Mouse (Mus musculus): ENCODE data around the gene Zfp296. TPM values are rescaled to one million over a fixed set of nuclear protein-coding genes. Genes with fewer than 3 reads are reported as not detected.
"Not testable (repeated sequence)": the region's sequence is repeated elsewhere in the genome, so short reads cannot be mapped to it uniquely, and the experiment has no call there.

Gene Zfp296
- polyA plus RNA-seq, 1 experiment from 2014 or later: 2.6 TPM

DNA sequence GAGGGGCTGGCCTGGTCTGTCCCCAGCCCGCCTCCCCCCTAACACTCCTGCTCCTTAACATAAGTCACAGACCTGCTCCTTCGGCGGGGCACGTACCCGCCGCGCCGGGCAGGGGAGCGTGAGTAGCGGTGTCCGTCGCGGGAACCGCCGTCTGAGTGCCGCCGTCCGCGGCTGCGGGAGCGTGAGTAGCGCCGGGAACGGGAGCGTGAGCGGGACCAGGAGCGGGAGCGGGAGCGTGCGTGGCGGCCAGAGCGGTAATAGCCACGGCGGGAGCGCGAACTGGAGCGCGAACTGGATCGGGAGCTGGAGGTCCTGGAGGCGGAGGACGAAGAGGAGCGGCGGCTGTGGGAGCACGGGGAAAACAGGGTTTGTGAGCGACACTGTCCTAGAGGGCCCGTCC lies 9.2 kb downstream of the Zfp296 start:
- H3K4me2 ChIP-seq: no peak overlapping the region
- WGBS: 83% methylated on average over 46 of the region's 46 CpGs
- ATAC-seq (ENCODE audit: insufficient read depth, low FRiP score, low read depth): no peak

DNA sequence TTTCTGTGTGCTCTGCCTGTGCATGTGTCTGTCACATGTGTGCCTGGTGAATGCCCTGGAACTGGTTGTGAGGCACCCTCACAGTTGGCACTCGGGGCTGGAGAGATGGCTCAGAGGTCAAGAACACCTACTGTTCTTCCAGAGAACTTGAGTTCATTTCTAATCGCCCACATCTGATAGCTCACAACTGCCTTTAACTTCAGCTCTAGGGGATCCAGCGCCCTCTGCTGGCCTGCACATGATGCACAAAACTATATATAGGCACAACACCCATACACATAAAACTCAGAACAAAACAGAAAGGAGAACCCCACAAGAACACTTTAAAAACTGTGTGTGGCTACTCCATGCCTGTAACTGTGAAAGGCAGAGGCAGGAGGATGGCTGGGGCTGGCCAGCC lies 12.1 kb downstream of the Zfp296 start:
- 52% methylated on average over 3 of the region's 3 CpGs for WGBS
- Histone ChIP-seq H3K4me2 (no peak overlapping the region), H3K4me1 (no peaks in the 10 kb centered on the region), H3K9me3 (no peaks in the 10 kb centered on the region), H3K27me3 (replicated peaks) (no peaks in the 10 kb centered on the region), H3K9ac (no peak overlapping the region), H3K4me3 (replicated peaks) (no peak overlapping the region), H3K27ac (no peak overlapping the region), H3K36me3 (peaks cover 85% of the 10 kb centered on the region)
- ATAC-seq (ENCODE audit: insufficient read depth, low FRiP score, low read depth): no peak

More for the DNA sequence above, 9.2 kb downstream of the Zfp296 start:
- no peaks in the 10 kb centered on the region for H3K4me1 ChIP-seq
- no peaks in the 10 kb centered on the region for H3K27me3 ChIP-seq (replicated peaks)
- H3K27ac ChIP-seq: no peak overlapping the region
- H3K4me3 ChIP-seq (replicated peaks): no peak overlapping the region
- H3K9ac ChIP-seq: no peak overlapping the region
- peaks cover 86% of the 10 kb centered on the region for H3K36me3 ChIP-seq
- no peaks in the 10 kb centered on the region for H3K9me3 ChIP-seq

DNA sequence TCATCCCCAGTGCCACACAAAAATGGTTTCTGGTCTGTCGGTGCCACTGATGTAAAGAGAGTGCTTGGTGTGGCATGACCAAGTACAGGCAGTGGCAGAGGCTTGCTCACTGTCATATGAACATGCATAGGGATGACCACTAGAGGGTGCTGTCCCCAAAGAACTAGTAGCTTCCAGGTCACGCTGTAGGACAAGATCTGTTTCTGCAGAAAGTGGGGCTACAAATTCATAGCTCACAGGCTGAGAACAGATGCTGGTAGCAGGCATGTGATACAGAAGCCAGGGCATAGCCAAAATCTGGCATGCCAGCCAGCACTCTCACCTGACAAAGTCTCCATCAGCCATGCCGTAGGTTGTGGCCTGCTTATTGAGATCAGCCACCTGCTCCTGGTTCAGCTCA lies 12.8 kb downstream of the Zfp296 start:
- Histone ChIP-seq H3K4me2 (no peak overlapping the region), H3K9ac (no peak overlapping the region), H3K27ac (no peak overlapping the region), H3K36me3 (peaks cover 81% of the 10 kb centered on the region), H3K4me1 (no peaks in the 10 kb centered on the region), H3K27me3 (replicated peaks) (no peaks in the 10 kb centered on the region), H3K9me3 (no peaks in the 10 kb centered on the region), H3K4me3 (replicated peaks) (no peak overlapping the region)
- ATAC-seq (ENCODE audit: insufficient read depth, low FRiP score, low read depth): no peak
- WGBS: 47% methylated on average over 3 of the region's 3 CpGs

DNA sequence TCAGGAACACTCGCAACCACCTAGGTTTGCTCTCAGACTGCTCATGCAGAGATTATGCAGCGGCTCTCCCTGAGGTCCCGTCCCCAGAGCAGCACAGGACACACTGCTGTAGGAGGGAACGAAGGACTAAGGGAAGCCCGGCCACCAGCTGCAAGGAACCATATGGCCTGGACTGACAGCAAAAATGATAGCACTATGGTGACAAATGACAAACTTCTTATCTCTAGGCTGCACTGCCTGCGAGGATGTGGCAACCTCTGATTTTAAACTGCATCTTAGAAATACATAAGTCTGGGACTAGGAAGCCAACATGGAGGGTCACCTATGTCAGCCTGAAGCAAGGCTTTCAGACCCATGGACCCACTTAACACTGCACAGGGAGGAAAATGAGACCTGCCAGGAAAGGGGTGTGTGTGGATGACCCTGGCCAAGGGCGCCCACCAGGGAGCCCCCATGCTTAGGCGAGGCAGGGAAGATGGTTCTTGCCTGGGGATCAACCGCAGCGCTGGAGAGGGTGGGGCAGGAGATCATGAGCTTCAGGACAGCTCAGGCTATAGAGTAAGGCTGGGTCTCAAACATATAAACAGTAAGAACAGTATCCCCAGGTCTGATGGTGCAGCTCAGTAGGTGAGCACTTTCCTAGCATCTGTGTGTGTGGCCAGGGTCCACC lies 16.1 kb downstream of the Zfp296 start:
- no peaks in the 10 kb centered on the region for H3K4me1 ChIP-seq
- H3K27me3 ChIP-seq (replicated peaks): no peaks in the 10 kb centered on the region
- H3K4me2 ChIP-seq: no peak overlapping the region
- no peaks in the 10 kb centered on the region for H3K9me3 ChIP-seq
- no peak overlapping the region for H3K9ac ChIP-seq
- no peak overlapping the region for H3K27ac ChIP-seq
- WGBS: 84% methylated on average over 10 of the region's 10 CpGs
- peaks cover 72% of the 10 kb centered on the region for H3K36me3 ChIP-seq
- H3K4me3 ChIP-seq (replicated peaks): no peak overlapping the region
- ATAC-seq (ENCODE audit: insufficient read depth, low FRiP score, low read depth): no peak

DNA sequence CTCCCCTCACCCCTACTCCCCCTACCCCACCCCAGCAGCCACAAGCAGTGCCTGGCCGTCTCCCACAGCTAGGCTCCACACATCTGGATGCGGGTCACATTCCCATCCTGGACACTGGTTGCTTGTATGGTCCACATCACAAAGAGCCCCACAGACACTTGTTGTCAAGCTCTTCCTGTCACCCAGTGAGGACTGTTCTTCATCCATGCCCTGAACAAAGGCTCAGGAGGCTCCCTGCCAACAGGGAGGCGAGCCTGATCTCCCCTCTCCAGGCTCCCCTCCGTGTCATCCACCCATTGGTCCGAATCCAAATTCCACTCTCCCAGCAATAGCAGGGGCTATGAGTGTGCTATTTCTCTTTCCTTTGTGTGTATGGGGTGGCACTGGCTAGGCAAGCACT lies 23.5 kb downstream of the Zfp296 start:
- Histone ChIP-seq H3K9ac (no peak overlapping the region), H3K36me3 (peaks cover 22% of the 10 kb centered on the region; the same call in 1 of the 2 replicates), H3K9me3 (no peaks in the 10 kb centered on the region), H3K27ac (no peak overlapping the region), H3K27me3 (replicated peaks) (no peaks in the 10 kb centered on the region), H3K4me2 (no peak overlapping the region), H3K4me1 (peaks cover 21% of the 10 kb centered on the region), H3K4me3 (replicated peaks) (no peak overlapping the region)
- 69% methylated on average over 5 of the region's 5 CpGs for WGBS
- no peak for ATAC-seq (ENCODE audit: insufficient read depth, low FRiP score, low read depth)

DNA sequence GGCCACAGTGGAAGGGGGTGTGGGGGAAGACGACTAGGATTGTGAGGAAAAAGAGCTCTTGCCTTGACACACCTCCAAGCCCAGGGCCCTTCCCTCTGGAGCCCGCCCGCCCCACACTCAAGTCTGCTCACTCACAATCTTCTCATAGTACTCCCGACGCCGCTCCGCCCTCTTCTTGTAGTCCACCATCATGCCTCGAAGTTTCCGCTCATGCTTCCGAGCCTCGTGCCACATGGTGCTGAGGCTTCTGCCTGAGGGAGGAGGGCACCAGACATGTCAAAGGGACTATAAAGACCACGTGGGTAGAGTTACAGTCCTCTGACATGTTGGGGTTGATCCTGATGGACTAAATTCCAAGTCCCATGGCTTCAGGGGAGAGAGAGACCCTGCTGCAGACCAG lies 26.0 kb downstream of the Zfp296 start:
- Histone ChIP-seq H3K9ac (peak overlapping the region; percentile 100; the same call in 1 of the 2 replicates), H3K27me3 (replicated peaks) (no peaks in the 10 kb centered on the region), H3K9me3 (no peaks in the 10 kb centered on the region), H3K27ac (no peak overlapping the region), H3K4me1 (peaks cover 21% of the 10 kb centered on the region), H3K36me3 (peaks cover 10% of the 10 kb centered on the region; the same call in 1 of the 2 replicates), H3K4me3 (replicated peaks) (peak overlapping the region; percentile 100), H3K4me2 (peak overlapping the region; percentile 72)
- no peak for ATAC-seq (ENCODE audit: insufficient read depth, low FRiP score, low read depth)
- WGBS: 79% methylated on average over 12 of the region's 12 CpGs

DNA sequence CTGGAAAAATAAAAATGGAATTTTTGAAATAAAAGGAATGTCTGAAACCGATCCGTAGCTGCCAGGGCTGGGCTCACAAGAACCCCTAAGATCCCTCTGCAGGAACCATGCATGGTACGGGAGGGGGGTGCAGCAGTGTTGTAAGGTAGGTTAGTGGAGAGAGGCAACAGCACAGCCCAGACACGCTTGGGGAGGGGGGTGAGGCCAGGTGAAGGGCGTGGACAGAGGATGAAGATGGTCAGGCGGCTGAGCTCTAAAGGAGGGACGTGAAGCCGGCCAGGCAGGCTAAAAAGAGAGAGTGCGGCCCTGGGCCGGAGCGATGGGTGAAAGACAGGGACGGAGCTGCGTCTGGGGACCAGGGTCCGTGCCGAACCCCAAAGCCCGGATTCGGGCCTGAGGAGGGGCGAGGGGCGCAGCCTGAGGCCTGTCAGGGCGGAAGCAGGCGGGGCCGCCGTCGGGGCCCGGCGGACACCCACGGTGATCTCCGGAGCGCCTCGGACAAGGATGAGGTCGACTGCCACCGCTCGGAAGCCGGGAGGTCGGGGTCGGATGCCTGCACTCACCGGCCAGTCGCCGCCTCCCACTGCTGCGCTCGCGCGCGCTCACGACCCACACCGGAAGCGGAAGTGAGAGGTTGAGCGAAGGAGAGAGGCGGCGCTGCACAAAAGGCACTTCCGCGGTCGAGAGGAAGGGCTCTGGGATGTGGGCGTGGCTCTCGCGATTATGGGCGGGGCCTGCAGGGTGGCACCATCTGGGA lies 26.9 kb downstream of the Zfp296 start, which contains the start of gene Clasrp:
Clasrp (minus strand) TSS at position 638 of the 757 bp plus-strand sequence.
- Histone ChIP-seq H3K4me3 (replicated peaks) (peak within 1 kb of the TSS; percentile 100), H3K4me1 (peaks cover 21% of the 10 kb centered on the region), H3K36me3 (peaks cover 5% of the 10 kb centered on the region; the same call in 1 of the 2 replicates), H3K27me3 (replicated peaks) (no peaks in the 10 kb centered on the region), H3K9ac (peak within 1 kb of the TSS; percentile 100), H3K27ac (peak within 1 kb of the TSS; percentile 80), H3K9me3 (no peaks in the 10 kb centered on the region), H3K4me2 (peak within 1 kb of the TSS; percentile 72)
- ATAC-seq (ENCODE audit: insufficient read depth, low FRiP score, low read depth): peak; percentile 90
- WGBS: 1% methylated on average over 57 of the region's 57 CpGs

DNA sequence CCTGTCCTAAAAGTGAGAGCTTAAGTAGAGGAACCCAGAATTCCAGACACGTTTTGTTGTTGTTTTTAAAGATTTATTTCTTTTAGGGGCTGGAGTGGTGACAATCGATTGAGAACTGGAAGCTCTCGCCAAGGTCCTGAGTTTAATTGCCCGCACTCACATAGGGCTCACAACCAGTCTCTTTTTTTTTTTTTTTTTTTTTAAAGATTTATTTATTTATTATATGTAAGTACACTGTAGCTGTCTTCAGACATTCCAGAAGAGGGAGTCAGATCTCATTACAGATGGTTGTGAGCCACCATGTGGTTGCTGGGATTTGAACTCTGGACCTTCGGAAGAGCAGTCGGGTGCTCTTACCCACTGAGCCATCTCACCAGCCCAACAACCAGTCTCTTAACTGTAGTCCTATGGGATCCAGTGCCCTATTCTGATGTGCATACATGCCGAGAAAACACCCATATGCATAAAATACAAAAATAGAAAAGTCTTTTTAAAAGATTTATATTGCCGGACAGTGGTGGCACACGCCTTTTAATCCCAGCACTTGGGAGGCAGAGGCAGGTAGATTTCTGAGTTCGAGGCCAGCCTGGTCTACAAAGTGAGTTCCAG lies 27.6 kb downstream of the Zfp296 start:
- not testable (repeated sequence) for H3K9me3 ChIP-seq; H3K9ac ChIP-seq; H3K27me3 ChIP-seq (replicated peaks); H3K36me3 ChIP-seq; ATAC-seq (ENCODE audit: insufficient read depth, low FRiP score, low read depth)
- H3K27ac ChIP-seq: peak overlapping the region; percentile 59; the same call in 1 of the 2 replicates
- 57% methylated on average over 10 of the region's 10 CpGs for WGBS
- peak overlapping the region; percentile 100 for H3K4me3 ChIP-seq (replicated peaks)
- H3K4me2 ChIP-seq: peak overlapping the region; percentile 72
- H3K4me1 ChIP-seq: peaks cover 21% of the 10 kb centered on the region

DNA sequence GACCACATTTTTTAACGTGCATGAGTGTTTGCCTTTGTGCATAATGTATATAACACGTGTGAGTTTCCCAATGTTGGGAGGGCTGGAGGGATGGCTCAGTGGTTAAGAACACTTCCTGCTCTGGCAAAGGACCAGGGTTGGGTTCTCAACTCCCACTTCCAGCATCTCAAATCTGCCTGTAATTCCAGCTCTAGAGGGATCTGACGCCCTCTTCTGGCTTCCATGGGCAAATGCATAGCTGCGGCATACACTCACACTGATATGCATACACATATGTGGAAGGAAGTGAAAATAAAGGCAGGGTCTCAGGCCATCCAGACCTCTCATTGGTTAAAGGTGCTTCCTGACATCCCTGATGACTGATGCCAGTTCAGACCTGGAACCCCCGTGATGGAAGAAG lies 30.2 kb downstream of the Zfp296 start:
- ATAC-seq (ENCODE audit: insufficient read depth, low FRiP score, low read depth): no peak
- H3K9me3 ChIP-seq: no peaks in the 10 kb centered on the region
- H3K36me3 ChIP-seq: 0 out of 2 replicates have a peak, but pooled peaks cover 5% of the 10 kb centered on the region
- H3K27me3 ChIP-seq (replicated peaks): no peaks in the 10 kb centered on the region
- H3K9ac ChIP-seq: no peak overlapping the region
- peaks cover 15% of the 10 kb centered on the region for H3K4me1 ChIP-seq
- H3K27ac ChIP-seq: no peak overlapping the region
- no peak overlapping the region for H3K4me2 ChIP-seq
- 77% methylated on average over 5 of the region's 5 CpGs for WGBS
- no peak overlapping the region for H3K4me3 ChIP-seq (replicated peaks)

DNA sequence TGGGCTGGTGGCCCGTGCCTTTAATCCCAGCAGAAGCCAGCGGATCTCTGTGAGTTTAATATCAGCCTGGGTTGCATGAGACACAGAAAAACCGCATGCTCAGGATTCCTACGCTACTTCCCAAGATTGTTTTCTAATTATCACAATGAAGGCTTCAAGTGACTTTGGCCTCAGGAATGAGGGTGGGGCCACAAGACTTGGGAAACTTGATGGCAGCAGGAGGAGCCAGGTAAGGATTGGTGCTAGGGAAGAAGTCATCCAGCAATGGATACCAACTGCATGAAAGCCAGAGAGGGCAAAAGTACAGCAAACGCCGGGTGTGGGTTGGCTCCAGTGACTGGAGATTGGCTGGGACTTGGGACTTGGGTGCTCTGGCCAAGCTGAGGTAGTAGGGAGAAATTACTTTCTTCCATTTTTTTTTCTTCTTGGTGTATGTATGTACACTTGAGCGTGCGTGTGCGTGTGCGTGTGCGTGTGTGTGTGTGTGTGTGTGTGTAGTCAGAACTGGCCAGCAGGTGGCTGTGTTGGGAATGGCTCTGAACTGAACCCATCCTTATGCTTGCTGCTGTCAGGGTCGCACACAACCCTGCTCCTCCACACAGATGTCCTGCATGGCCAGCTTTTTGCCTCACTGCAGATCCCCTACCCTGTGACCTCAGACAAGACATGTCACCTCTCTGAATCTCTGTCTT lies 32.7 kb downstream of the Zfp296 start:
- ATAC-seq (ENCODE audit: insufficient read depth, low FRiP score, low read depth): no peak

DNA sequence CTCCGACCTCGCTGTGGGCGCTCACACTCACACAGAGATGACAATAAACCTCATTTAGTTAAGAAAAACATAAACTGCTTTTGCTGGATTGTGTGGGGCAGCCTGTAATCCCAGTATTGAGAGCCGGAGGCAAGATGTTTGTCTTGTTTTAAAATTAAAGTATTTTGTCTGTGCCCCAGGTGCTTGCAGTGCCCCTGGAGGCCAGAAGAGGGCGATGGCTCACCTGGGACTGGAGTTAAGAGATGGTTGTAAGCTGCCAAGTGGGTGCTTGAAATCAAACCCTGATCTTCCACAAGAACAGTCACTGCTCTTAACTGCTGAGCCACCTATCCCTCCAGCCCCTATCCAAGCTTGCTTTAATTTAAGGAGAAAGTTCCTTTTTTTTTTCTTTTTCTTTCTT lies 33.9 kb downstream of the Zfp296 start:
- Histone ChIP-seq H3K36me3 (0 out of 2 replicates have a peak, but pooled peaks cover 5% of the 10 kb centered on the region), H3K4me1 (no peaks in the 10 kb centered on the region), H3K9ac (no peak overlapping the region), H3K4me2 (no peak overlapping the region), H3K4me3 (replicated peaks) (no peak overlapping the region), H3K27me3 (replicated peaks) (no peaks in the 10 kb centered on the region), H3K9me3 (no peaks in the 10 kb centered on the region), H3K27ac (no peak overlapping the region)
- no peak for ATAC-seq (ENCODE audit: insufficient read depth, low FRiP score, low read depth)
- WGBS: 81% methylated on average over 5 of the region's 5 CpGs

More for the DNA sequence above, 32.7 kb downstream of the Zfp296 start:
- no peaks in the 10 kb centered on the region for H3K9me3 ChIP-seq
- no peaks in the 10 kb centered on the region for H3K4me1 ChIP-seq
- H3K9ac ChIP-seq: no peak overlapping the region
- no peak overlapping the region for H3K27ac ChIP-seq
- no peak overlapping the region for H3K4me3 ChIP-seq (replicated peaks)
- no peak overlapping the region for H3K4me2 ChIP-seq
- H3K27me3 ChIP-seq (replicated peaks): no peaks in the 10 kb centered on the region
- WGBS: 86% methylated on average over 12 of the region's 12 CpGs
- H3K36me3 ChIP-seq: 0 out of 2 replicates have a peak, but pooled peaks cover 5% of the 10 kb centered on the region

Measured in stomach, embryonic 15.5 days (tissue).